Mouse (Mus musculus) heart, adult 2 months (tissue): Measurements from ENCODE around the gene F8.

Experiments
- CTCF ChIP-seq: fragments of 200-600 bp; IDR thresholded peaks from 2 replicates; pipeline ENCODE4 v1.8.1; 2022; ENCODE audit warnings: antibody characterized with exemption, mild to moderate bottlenecking, moderate library complexity
- EP300 ChIP-seq: fragments of 200-500 bp; IDR thresholded peaks from 2 replicates; pipeline ENCODE4 v1.6.1; 2011; ENCODE audit warnings: low read depth, low read length, control low read depth; ENCODE audit not compliant: insufficient read depth
- POLR2A ChIP-seq: fragments of 200-500 bp; IDR thresholded peaks from 2 replicates; pipeline ENCODE4 v1.6.1; 2011; ENCODE audit warnings: mild to moderate bottlenecking, low read depth, low read length, control low read depth; ENCODE audit not compliant: insufficient read depth

GRCm38 (mm10) chrX:75150304-75150703 is 232.1 kb downstream of the F8 start:
- TF ChIP-seq CTCF (no peak), POLR2A (no peak), EP300 (no peak)
